In genomic region chr7:138679575-138679974, GRCm38 (mm10) we compare ENCODE assay signal across 27 mouse cellular contexts.
DNase-seq lines count a peak whose midpoint lies in the region; ATAC-seq lines count a peak whose summit lies in the region.
"Had no signal": no experiment of that assay in that cellular context is flagged by ENCODE, and none has a peak within 500 bp of the region (broad histone marks: within the 10 kb centered on the region; RNA-seq: fewer than 3 reads in every experiment).

No protein-coding gene starts in this region.

- 81% methylated on average over 2 of the region's 2 CpGs for WGBS in kidney, embryonic 16.5 days
- WGBS in forebrain, embryonic 15.5 days = 77% methylated on average over 2 of the region's 2 CpGs

- ATAC-seq in kidney, embryonic 16.5 days (ENCODE audit: low FRiP score, low TSS enrichment) = no peak
- ATAC-seq in forebrain, embryonic 15.5 days (replicated peaks) = no peak
- ATAC-seq: forebrain, embryonic 14.5 days; hindbrain, postnatal 0 days had no signal

- no peak overlapping the region for H3K9ac ChIP-seq in kidney, embryonic 16.5 days (replicated peaks; ENCODE audit: low read length)
- H3K9ac ChIP-seq in forebrain, embryonic 15.5 days (replicated peaks) = no peak overlapping the region
- H3K9ac ChIP-seq: embryonic facial prominence, embryonic 13.5 days; heart, embryonic 13.5 days; hindbrain, embryonic 14.5 days had no signal

- no peaks in the 10 kb centered on the region for H3K4me1 ChIP-seq in kidney, embryonic 16.5 days (ENCODE audit: insufficient read depth, low read length)
- no peaks in the 10 kb centered on the region for H3K4me1 ChIP-seq in forebrain, embryonic 15.5 days
- H3K4me1 ChIP-seq: embryonic facial prominence, embryonic 10.5 days; heart, embryonic 10.5 days; heart, embryonic 13.5 days had no signal

- H3K4me3 ChIP-seq in kidney, embryonic 16.5 days (ENCODE audit: low read length) = no peak overlapping the region
- no peak overlapping the region for H3K4me3 ChIP-seq in forebrain, embryonic 15.5 days
- H3K4me3 ChIP-seq: embryonic facial prominence, embryonic 10.5 days; embryonic facial prominence, embryonic 13.5 days; heart, adult 2 months; heart, embryonic 10.5 days; heart, embryonic 13.5 days had no signal

- H3K9me3 ChIP-seq in kidney, embryonic 16.5 days (ENCODE audit: low read length) = no peaks in the 10 kb centered on the region
- no peaks in the 10 kb centered on the region for H3K9me3 ChIP-seq in forebrain, embryonic 15.5 days
- H3K9me3 ChIP-seq: embryonic facial prominence, embryonic 10.5 days; embryonic facial prominence, embryonic 13.5 days; heart, embryonic 10.5 days; heart, embryonic 13.5 days had no signal

- H3K27me3 ChIP-seq in kidney, embryonic 16.5 days (ENCODE audit: insufficient read depth, low read length) = no peaks in the 10 kb centered on the region
- no peaks in the 10 kb centered on the region for H3K27me3 ChIP-seq in forebrain, embryonic 15.5 days
- H3K27me3 ChIP-seq: embryonic facial prominence, embryonic 13.5 days; heart, embryonic 13.5 days had no signal

- no peak overlapping the region for H3K4me2 ChIP-seq in kidney, embryonic 16.5 days (replicated peaks; ENCODE audit: low read depth, low read length)
- no peak overlapping the region for H3K4me2 ChIP-seq in forebrain, embryonic 15.5 days (replicated peaks)
- H3K4me2 ChIP-seq: embryonic facial prominence, embryonic 13.5 days; heart, embryonic 13.5 days; hindbrain, embryonic 14.5 days had no signal

- intact Hi-C loops in left cerebral cortex, postnatal 4 days (cut with DNase I) = no loop called here

- peak; percentile 13 for DNase-seq in kidney, adult 18-20 months
- peak; percentile 51 for DNase-seq in kidney, adult 9 months
- DNase-seq in kidney, postnatal 25 days = peak; percentile 21 to 60
- no peak for DNase-seq in left cerebral cortex, postnatal 4 days
- no peak for DNase-seq in cerebellum, adult 8-10 months
- DNase-seq: adrenal gland, adult 2 months; adrenal gland, postnatal 14 days; B cell, adult 2 months; cerebellum, adult 11 months; cerebellum, adult 2 months; cerebellum, postnatal 10 days; cerebellum, postnatal 36 days; embryo, embryonic 11 days; gastrocnemius, postnatal 25 days; heart, adult 2 months; heart, postnatal 14 days; heart, postnatal 4 days had no signal

- H3K27ac ChIP-seq in kidney, embryonic 16.5 days (ENCODE audit: low read length) = no peak overlapping the region
- no peak overlapping the region for H3K27ac ChIP-seq in forebrain, embryonic 15.5 days (replicated peaks)
- H3K27ac ChIP-seq: embryonic facial prominence, embryonic 10.5 days; embryonic facial prominence, embryonic 13.5 days; heart, adult 2 months; heart, embryonic 10.5 days; heart, embryonic 13.5 days; hindbrain, embryonic 14.5 days; hindbrain, postnatal 0 days had no signal

- no peaks in the 10 kb centered on the region for H3K36me3 ChIP-seq in kidney, embryonic 16.5 days (ENCODE audit: insufficient read depth, low read length)
- H3K36me3 ChIP-seq in forebrain, embryonic 15.5 days = no peaks in the 10 kb centered on the region
- H3K36me3 ChIP-seq: embryonic facial prominence, embryonic 10.5 days; embryonic facial prominence, embryonic 13.5 days; G1E; heart, embryonic 10.5 days; heart, embryonic 13.5 days had no signal

Comparison
In these comparisons a context has a peak if more than half of its experiments do, and no peak if none do; other contexts are left out.
1. DNase-seq: peak in kidney, adult 18-20 months (single experiment), kidney, adult 9 months (single experiment) and kidney, postnatal 25 days (2 of 2); none in left cerebral cortex, postnatal 4 days (single experiment) and cerebellum, adult 8-10 months (single experiment).